ENCODE assay signal across 8 mouse cellular contexts in the genomic region with DNA sequence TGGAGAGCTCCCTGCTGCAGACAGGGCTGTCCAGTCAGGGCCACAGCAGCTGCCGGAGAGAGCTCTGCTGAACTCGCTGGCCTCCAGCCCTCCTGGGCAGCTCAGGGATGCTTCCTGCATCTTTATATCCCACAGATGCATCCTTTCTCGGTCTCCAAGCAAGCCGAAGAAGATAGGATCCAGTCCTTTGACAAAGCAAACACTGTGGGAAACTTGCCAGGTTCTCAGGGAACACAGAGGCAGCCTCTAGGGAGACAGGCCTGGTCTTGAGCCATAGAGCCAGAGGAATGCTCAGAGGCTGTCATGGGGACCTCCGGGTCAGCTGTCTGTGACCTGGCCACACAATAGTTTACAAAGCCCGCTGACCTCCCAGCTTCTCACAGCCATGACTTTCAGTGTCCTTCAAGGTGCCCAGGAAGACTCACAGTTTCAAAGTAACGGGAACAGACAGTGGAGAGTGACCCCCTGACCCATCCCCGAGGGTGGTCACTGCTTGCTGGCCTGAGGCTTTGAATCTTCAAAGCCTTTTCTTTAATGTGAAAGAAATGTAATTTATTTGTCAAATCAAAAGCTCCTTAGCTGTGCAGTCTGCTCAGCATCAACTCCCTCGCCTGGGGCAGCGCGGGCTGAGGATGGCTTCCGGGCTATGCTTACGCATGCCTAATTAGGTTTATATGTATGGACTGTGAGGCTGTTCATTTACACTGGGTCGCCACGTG.
DNase-seq lines count a peak whose midpoint lies in the region; ATAC-seq and TF ChIP-seq lines count a peak whose summit lies in the region.

No protein-coding gene starts in this region.

- H3K27me3 ChIP-seq in limb, embryonic 10.5 days (ENCODE audit: low read depth, poor library complexity, severe bottlenecking), result no peaks in the 10 kb centered on the region
- H3K27me3 ChIP-seq in neural tube, embryonic 15.5 days (replicated peaks), result no peaks in the 10 kb centered on the region
- no peaks in the 10 kb centered on the region for H3K27me3 ChIP-seq in thymus, adult 2 months (ENCODE audit: control insufficient read depth, insufficient read depth, low read length)

- TF ChIP-seq POLR2A in thymus, adult 2 months (IDR thresholded peaks at IDR 0.05; ENCODE audit: control insufficient read depth, extremely low read depth, insufficient read depth, low read length, poor library complexity), result no peak

- H3K4me1 ChIP-seq in limb, embryonic 10.5 days, result peaks cover 32% of the 10 kb centered on the region
- peaks cover 56% of the 10 kb centered on the region for H3K4me1 ChIP-seq in neural tube, embryonic 15.5 days
- no peaks in the 10 kb centered on the region for H3K4me1 ChIP-seq in thymus, adult 2 months (replicated peaks; ENCODE audit: control insufficient read depth, insufficient read depth, low read length)

- 0 out of 2 replicates have a peak overlapping the region, but pooled peaks have one; percentile 14 for H3K27ac ChIP-seq in limb, embryonic 10.5 days
- peak overlapping the region; percentile 54 for H3K27ac ChIP-seq in neural tube, embryonic 15.5 days (replicated peaks)
- H3K27ac ChIP-seq in thymus, adult 2 months (ENCODE audit: control insufficient read depth, insufficient read depth, low read length), result no peak overlapping the region

- intact Hi-C loops in heart, postnatal 36 days (cut with DNase I), result no loop called here

- no peak overlapping the region for H3K9ac ChIP-seq in neural tube, embryonic 15.5 days (replicated peaks)

- H3K9me3 ChIP-seq in limb, embryonic 10.5 days (replicated peaks), result no peaks in the 10 kb centered on the region
- H3K9me3 ChIP-seq in neural tube, embryonic 15.5 days (replicated peaks), result no peaks in the 10 kb centered on the region

- no peak overlapping the region for H3K4me3 ChIP-seq in limb, embryonic 10.5 days
- H3K4me3 ChIP-seq in neural tube, embryonic 15.5 days (replicated peaks), result no peak overlapping the region
- H3K4me3 ChIP-seq in thymus, adult 2 months (ENCODE audit: control insufficient read depth, insufficient read depth, low read length), result no peak overlapping the region

- ATAC-seq in neural tube, embryonic 15.5 days (ENCODE audit: low FRiP score), result peak; percentile 8; the same call in 1 of the 2 replicates

- no peaks in the 10 kb centered on the region for H3K36me3 ChIP-seq in limb, embryonic 10.5 days
- H3K36me3 ChIP-seq in neural tube, embryonic 15.5 days, result no peaks in the 10 kb centered on the region
- H3K36me3 ChIP-seq in thymus, adult 2 months (ENCODE audit: control insufficient read depth, insufficient read depth, low read length), result no peaks in the 10 kb centered on the region

- no peak overlapping the region for H3K4me2 ChIP-seq in neural tube, embryonic 15.5 days

- peak; percentile 4 for DNase-seq in ovary, postnatal 14 days (ENCODE audit: low spot score)
- no peak for DNase-seq in ovary, adult 18-20 months (ENCODE audit: low spot score)
- peak; percentile 17 to 21 for DNase-seq in heart, postnatal 36 days
- peak; percentile 39 for DNase-seq in limb, embryonic 10.5 days (ENCODE audit: low spot score)
- no peak for DNase-seq in spleen, postnatal 14 days (ENCODE audit: low spot score in 2 of 2)
- DNase-seq in thymus, adult 2 months, result no peak
- no peak for DNase-seq in MN1 (ENCODE audit: low spot score)

- TF ChIP-seq CTCF in thymus, adult 2 months (IDR thresholded peaks at IDR 0.05; ENCODE audit: borderline replicate concordance, control insufficient read depth, extremely low read depth, insufficient read depth, low read length, poor library complexity), result no peak

- 36% methylated on average over 15 of the region's 15 CpGs for WGBS in limb, embryonic 10.5 days
- 10% methylated on average over 15 of the region's 15 CpGs for WGBS in neural tube, embryonic 15.5 days
- 89% methylated on average over 15 of the region's 15 CpGs for WGBS in thymus, adult 2 months

Comparison
In these comparisons a context has a peak if more than half of its experiments do, and no peak if none do; other contexts are left out.
1. DNase-seq: peak in ovary, postnatal 14 days (single experiment), heart, postnatal 36 days (2 of 2) and limb, embryonic 10.5 days (single experiment); none in ovary, adult 18-20 months (single experiment), spleen, postnatal 14 days (0 of 2), thymus, adult 2 months (single experiment) and MN1 (single experiment).